Mouse (Mus musculus) liver, embryonic 14.5 days (tissue): ENCODE measurements around the gene Tmem132d.

Experiments used
- CTCF ChIP-seq: IDR thresholded peaks from 2 replicates; pipeline ENCODE4 v1.5.1; 2016; ENCODE audit warnings: antibody characterized with exemption, low read depth, control low read depth
- EP300 ChIP-seq: IDR thresholded peaks from 2 replicates; pipeline ENCODE4 v1.6.1; 2016; ENCODE audit warnings: antibody characterized with exemption, low read depth

- TF ChIP-seq EP300 (no peak), CTCF (peak; percentile 63)
Measured at GRCm38 (mm10) chr5:128099439-128099838, 333.4 kb downstream of the Tmem132d start.
